Mouse (Mus musculus): ENCODE results near the gene Icosl. TPM values are rescaled to one million over a fixed set of nuclear protein-coding genes. Genes with fewer than 3 reads are reported as not detected.
"Not testable (repeated sequence)": the region's sequence is repeated elsewhere in the genome, so short reads cannot be mapped to it uniquely, and the experiment has no call there.

Gene Icosl
- total RNA-seq, 1 experiment from 2014 or later = 9.8 TPM

DNA sequence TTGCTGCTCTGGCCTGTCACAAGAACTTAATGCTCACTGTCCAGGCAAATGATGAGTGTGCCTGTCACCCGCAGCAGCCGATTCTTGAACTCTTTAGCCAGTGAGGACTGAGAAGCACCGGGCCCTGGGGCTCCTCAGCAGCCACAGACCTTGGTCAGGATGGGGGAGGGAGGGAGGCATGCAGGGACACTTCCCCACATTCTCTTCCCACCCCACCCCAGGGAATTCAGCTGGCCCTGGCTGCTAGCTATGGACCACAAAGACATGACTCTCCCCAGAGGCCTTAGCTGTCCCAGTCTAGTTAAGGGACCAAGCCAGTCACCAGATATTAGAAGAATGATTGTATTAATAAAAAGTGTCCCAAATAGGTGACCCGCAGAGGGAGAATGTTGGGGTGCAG lies 5.0 kb downstream of the Icosl start:
- DNase-seq = no peak

GRCm38 (mm10) chr10:78074977-78075376 lies 5.9 kb downstream of the Icosl start:
- DNase-seq = no peak

- DNase-seq = no peak
Observed at GRCm38 (mm10) chr10:78077862-78078261, 8.8 kb downstream of the Icosl start.

GRCm38 (mm10) chr10:78078276-78078675 lies 9.2 kb downstream of the Icosl start:
- DNase-seq = no peak

DNA sequence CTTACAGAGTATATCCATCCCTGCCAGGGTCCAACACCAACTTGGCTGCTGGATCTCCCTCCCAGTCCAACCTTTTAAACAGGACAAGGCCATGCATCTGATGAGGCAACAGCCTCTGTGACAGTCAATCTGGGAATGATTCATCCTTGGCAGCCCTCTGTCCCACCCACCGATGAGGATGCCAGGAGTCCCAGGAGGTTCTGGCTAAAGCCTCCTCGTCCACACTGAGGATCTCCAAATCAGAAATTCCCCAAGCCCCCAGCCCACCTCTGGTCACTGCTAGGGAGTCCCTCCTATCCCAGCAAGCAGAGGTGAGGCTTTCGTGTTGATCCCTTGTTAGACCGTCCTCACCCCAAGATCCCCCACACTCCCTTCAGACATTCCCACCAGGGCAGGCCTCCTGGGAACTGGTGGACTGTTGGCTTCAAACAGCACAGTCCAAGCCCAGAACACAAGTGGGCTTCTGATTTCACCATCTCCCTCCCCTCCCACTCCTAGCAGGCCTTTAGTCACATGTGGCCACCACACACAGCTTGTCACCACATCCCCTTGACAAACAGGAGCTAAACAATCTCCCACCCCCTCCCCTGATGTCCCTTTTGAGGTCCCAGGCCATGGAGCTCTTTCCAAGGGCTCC lies 11.0 kb downstream of the Icosl start:
- peak; percentile 82 for DNase-seq

- DNase-seq = no peak
Observed at GRCm38 (mm10) chr10:78084073-78084472, 15.0 kb downstream of the Icosl start.

DNA sequence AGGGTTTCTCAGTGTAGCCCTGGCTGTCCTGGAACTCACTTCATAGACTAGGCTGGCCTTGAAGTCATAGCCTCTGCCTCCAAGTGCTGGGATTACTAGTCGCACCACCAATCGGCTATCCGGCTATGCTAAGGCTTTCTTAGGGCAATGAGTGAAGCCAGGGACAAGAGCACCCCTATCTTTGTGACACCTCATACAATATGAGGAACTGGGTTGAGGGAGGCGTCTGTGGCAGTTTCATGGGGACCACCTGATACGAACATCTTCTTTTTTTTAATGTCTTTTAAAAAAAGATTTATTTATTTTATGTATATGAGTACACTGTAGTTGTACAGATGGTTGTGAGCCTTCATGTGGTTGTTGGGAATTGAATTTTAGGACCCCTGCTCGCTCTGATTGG lies 16.6 kb downstream of the Icosl start:
- DNase-seq = no peak

DNA sequence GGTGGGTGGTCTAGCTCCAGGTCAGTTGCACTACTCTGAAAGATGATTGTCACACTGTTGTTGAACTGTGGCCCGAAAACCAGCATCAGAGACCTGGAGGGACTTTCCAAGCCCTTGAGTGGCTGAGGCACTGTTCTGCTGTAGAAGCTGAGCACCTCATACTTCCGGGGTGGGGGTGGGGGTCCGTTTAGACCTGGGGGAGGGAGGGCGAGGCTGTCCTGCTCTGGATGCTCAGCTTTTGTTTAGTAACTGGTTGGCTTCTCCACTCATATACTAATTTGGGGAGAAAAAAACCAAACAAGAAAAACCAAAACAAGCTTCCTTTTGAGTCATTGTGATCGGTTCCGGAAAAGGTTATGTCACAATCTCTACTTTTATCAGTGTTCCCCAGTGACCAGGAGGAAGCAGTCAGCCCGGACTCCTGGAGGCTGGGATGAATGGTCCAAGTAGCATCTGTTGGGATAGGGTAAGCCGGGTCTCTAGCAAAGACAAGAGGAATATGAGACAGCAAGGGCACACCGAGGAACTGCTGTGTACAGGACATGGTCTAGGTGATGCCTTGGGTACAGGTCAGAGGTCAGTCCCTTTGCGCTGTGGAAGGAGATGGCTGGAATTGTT lies 17.5 kb downstream of the Icosl start:
- no peak for DNase-seq

DNA sequence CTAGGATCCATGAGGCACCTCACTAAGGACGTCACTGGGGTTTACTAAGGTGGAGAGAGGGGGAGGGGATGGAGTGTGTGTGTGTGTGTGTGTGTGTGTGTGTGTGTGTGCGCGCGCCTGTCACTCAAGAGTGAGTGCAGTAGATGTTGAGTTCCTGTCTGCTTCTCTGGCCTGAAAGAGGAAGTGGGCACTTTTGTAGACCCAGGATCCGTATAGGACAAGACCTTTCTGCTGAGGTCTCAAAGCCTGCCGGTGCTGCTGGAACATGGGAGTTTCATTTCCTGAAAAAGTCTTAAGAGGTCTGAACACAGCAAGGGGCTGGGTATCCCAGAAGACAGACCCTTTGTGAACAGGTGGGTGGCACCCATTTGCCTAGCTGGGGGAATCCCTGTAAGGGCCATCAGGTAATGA lies 18.0 kb downstream of the Icosl start:
- DNase-seq = no peak

DNA sequence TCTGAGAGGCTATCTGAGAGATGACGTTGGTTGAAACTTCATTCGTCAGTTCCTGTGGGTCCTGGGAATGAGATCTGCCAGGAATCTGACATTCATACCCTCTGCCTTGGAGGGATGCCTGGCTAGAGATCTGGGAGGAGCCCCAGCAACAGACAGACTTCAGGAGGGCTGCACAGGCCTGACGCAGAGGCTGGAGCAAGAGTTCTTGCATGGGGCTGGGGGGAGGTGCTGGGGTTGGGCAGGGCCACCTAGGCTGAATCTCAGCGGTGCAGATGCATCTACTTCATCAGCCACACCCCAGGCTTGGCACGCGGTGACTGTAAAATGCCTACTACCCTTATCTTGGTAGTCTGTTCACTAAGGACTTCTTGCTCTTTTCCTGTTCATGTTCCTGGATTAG lies 21.1 kb downstream of the Icosl start:
- no peak for DNase-seq

DNA sequence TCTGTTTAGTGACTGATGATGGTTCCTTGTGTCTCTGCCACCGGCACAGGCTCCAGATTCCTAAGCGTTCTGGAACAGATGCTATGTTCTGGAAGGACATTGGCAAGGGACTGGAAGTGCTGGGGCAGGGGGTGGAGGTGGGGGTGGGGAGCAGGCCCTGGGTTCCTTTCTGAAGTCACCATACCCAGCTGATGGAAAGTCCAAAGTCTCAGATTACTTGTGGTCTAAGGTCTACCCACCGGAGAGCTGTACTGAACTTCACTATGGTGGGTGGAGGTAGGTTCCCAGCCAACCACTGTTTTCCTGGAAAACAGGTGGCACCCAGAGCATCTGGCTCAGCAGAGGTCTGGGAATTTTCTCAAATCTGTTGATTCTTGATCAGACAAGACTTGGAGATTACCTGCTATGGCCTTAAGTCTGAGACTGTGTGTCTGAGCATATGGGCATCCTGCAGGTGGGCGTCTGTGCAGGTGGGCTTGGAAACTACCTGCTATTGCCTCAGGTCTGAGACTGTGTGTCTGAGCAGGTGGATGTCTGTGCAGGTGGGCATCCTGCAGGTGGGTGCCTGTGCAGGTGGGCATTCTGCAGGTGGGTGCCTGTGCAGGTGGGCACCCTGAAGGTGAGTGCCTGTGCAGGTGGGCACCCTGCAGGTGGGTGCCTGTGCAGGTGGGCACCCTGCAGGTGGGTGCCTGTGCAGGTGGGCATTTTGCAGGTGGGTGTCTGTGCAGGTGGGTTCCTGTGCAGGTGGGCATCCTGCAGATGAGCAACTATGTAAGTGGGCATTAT lies 21.8 kb downstream of the Icosl start:
- DNase-seq = no peak

GRCm38 (mm10) chr10:78091865-78092724 lies 23.0 kb downstream of the Icosl start:
- peak; percentile 62 for DNase-seq

DNA sequence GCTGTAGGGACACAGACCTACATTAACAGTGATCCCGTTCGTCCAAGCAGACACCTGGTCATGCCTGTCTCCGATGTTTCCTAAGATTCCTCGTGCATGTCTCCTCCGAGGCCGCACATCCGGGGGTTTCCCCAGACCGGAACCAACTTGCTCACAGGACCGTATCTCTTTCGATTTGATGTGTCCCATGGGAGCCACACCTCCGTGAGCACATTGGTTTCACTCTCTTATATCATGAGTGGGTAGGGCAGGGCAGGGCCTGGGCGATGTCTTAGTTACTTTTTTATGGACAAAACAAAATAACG lies 23.6 kb downstream of the Icosl start:
- peak; percentile 39 for DNase-seq

- no peak for DNase-seq
Observed at GRCm38 (mm10) chr10:78095221-78095620, 26.1 kb downstream of the Icosl start.

- DNase-seq = peak; percentile 76
Observed at GRCm38 (mm10) chr10:78095954-78096931, 27.1 kb downstream of the Icosl start.

GRCm38 (mm10) chr10:78099860-78100259 lies 30.8 kb downstream of the Icosl start:
- DNase-seq = not testable (repeated sequence)

DNA sequence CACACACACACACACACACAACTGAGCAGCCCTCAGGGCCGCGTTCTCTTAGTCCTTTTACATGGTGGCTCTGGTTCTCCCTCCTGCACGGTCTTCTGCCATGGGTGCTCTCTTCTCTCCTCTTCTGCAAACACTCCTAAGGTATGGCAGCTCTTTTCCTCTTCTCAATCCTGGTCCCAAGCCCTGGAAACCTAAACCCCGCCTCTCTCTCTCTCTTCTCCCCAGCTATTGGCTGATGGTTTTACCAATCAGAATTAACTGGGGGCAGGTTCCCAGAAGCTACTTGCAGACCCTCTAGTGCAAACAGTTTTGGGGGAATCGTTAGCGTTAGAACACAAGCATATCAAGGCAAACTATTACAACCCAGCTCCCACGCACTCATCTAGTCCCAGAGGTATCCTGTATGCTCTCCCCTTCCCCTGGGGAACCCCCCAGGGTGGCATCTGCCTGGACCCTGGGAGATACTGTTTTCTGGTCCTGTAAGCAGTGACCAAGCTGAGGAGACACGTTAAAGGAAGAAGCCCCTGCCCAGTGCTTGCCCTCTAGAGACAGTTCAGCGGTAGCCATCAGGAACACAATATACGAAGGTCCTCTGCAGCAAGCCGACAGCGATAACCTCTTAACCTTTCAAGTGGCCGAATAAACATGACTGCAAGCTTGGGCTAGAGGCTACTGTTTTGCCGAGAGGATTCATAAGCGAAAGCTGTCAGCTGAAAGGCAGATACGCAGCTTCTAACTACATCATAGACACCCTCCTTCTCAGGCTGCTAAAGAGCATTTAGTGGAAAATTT lies 32.1 kb downstream of the Icosl start:
- DNase-seq = no peak

DNA sequence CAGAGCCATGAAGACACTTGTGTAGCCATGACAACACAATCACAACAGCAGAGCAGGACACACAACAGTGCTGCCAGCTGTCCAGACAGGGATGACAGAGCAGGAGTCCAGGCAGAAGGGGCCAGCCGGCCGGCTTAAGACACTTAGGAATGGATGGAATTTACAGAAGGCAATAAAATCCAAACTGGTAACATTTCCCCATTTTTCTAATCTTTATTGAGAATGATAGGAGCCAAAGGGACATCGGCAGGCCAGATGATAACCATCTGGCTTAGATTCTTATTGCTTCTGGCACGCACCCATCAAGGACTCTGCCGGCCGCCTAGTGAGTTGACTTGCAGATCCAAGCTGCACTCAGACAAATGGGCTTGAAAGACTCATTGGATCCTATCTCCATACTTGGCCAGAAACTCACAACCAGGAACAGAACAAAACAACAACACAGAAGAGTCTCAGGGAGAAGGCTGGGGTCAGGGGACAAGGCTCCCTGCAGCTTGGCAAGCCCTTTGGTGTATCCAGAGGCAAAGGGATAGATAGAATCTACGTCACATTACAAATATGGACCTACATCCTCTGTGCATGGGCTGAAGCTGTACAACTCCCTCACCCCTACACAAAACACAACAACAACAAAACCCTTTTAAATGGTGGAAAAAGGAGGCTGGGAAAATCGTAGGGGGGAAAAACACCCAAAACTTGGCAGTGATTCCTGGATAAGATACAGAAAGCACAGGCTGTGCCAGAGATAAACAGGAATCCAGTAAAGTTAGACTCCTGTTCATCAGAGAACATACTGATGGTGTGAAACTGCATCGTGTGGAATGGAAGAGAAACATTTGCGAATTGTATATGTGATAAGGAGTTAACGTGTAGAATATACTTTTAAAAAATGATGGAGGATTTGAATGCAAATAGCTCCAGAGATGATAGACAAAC lies 35.7 kb downstream of the Icosl start:
- peak; percentile 71 for DNase-seq

GRCm38 (mm10) chr10:78105548-78105947 lies 36.4 kb downstream of the Icosl start:
- no peak for DNase-seq
